Mouse (Mus musculus): ENCODE measurements at regions not wholly inside any gene's neighbourhood (a gene's known extent, or its start where the extent isn't known, plus 50 kb on each side); places are given as distances from the start of the nearest gene placed in this dataset.

DNA sequence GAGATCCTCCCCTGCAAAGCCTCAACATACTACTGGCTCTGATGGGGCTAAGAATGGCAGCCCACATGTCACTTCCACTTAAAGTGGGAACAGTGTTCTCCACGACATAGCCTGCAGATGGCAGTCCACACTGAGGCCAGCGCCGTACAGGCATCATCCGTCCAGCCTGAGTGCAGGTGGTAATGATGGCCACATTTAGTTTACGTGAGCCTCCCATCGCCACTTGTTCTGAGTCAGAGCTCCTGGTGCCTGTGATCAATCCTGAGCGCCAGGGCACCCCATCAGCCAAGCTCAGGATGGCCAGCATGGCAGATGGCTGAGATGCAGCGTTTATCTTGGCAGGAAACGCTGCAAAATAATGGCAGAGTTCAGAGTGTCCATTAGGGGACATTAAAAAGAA is 159.6 kb downstream of the Adgrd1 start:
- WGBS: 58% methylated on average over 9 of the region's 9 CpGs
- peak; percentile 80 for ATAC-seq
- no peaks in the 10 kb centered on the region for H3K4me1 ChIP-seq (ENCODE audit: control insufficient read depth, insufficient read depth, low read depth, low read length)
- H3K4me3 ChIP-seq (ENCODE audit: low read length): no peak overlapping the region
- no peaks in the 10 kb centered on the region for H3K36me3 ChIP-seq (ENCODE audit: control insufficient read depth, insufficient read depth, low read length)
- no peak overlapping the region for H3K9ac ChIP-seq (ENCODE audit: low read depth, low read length)
- H3K27me3 ChIP-seq (replicated peaks; ENCODE audit: control insufficient read depth, insufficient read depth, low read length): no peaks in the 10 kb centered on the region
- H3K4me2 ChIP-seq (ENCODE audit: low read length): no peak overlapping the region
- H3K9me3 ChIP-seq (ENCODE audit: control insufficient read depth, low read length): no peaks in the 10 kb centered on the region
- H3K27ac ChIP-seq (ENCODE audit: low read depth, low read length): no peak overlapping the region

DNA sequence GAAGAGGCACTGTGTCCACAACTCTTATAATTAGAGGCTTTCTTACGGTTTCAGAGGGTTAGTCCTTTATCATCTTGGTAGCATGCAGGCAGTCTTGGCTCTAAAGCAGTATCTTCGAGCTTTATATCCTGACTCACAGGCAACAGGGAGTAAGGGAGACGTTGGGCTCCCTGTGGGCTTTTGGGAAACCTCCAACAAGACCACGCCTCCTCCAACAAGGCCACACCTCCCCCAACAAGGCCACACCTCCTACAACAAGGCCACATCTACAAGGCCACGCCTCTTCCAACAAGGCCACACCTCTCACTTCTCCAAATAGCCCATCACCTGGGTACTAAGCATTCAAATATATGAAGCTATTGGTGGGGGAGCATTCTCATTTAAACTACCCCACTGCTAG is 160.7 kb downstream of the Adgrd1 start:
- Histone ChIP-seq H3K27ac (ENCODE audit: low read depth, low read length) (no peak overlapping the region), H3K27me3 (replicated peaks; ENCODE audit: control insufficient read depth, insufficient read depth, low read length) (no peaks in the 10 kb centered on the region), H3K4me1 (ENCODE audit: control insufficient read depth, insufficient read depth, low read depth, low read length) (no peaks in the 10 kb centered on the region), H3K9me3 (ENCODE audit: control insufficient read depth, low read length) (no peaks in the 10 kb centered on the region), H3K9ac (ENCODE audit: low read depth, low read length) (no peak overlapping the region), H3K4me3 (ENCODE audit: low read length) (no peak overlapping the region), H3K36me3 (ENCODE audit: control insufficient read depth, insufficient read depth, low read length) (no peaks in the 10 kb centered on the region), H3K4me2 (ENCODE audit: low read length) (no peak overlapping the region)
- WGBS: 65% methylated on average over 5 of the region's 5 CpGs
- no peak for ATAC-seq

- no peaks in the 10 kb centered on the region for H3K9me3 ChIP-seq (ENCODE audit: control insufficient read depth, low read length)
- H3K4me2 ChIP-seq (ENCODE audit: low read length): no peak overlapping the region; the same call in 1 of the 2 replicates
- no peak overlapping the region for H3K4me3 ChIP-seq (ENCODE audit: low read length)
- whole genome bisulfite sequencing: 76% methylated on average over 9 of the region's 9 CpGs
- H3K27me3 ChIP-seq (replicated peaks; ENCODE audit: control insufficient read depth, insufficient read depth, low read length): no peaks in the 10 kb centered on the region
- no peak overlapping the region for H3K9ac ChIP-seq (ENCODE audit: low read depth, low read length)
- H3K27ac ChIP-seq (ENCODE audit: low read depth, low read length): no peak overlapping the region
- peaks cover 6% of the 10 kb centered on the region for H3K4me1 ChIP-seq (ENCODE audit: control insufficient read depth, insufficient read depth, low read depth, low read length)
- no peaks in the 10 kb centered on the region for H3K36me3 ChIP-seq (ENCODE audit: control insufficient read depth, insufficient read depth, low read length)
- ATAC-seq: no peak
Observed at GRCm38 (mm10) chr5:129260689-129261088, 164.1 kb downstream of the Adgrd1 start.

- Histone ChIP-seq H3K4me2 (ENCODE audit: low read length) (no peak overlapping the region), H3K9ac (ENCODE audit: low read depth, low read length) (no peak overlapping the region; the same call in 1 of the 2 replicates), H3K9me3 (ENCODE audit: control insufficient read depth, low read length) (no peaks in the 10 kb centered on the region), H3K36me3 (ENCODE audit: control insufficient read depth, insufficient read depth, low read length) (no peaks in the 10 kb centered on the region), H3K4me3 (ENCODE audit: low read length) (no peak overlapping the region), H3K27me3 (replicated peaks; ENCODE audit: control insufficient read depth, insufficient read depth, low read length) (no peaks in the 10 kb centered on the region), H3K27ac (ENCODE audit: low read depth, low read length) (no peak overlapping the region), H3K4me1 (ENCODE audit: control insufficient read depth, insufficient read depth, low read depth, low read length) (peaks cover 6% of the 10 kb centered on the region)
- 26% methylated on average over 9 of the region's 9 CpGs for WGBS
- ATAC-seq: no peak
Observed at GRCm38 (mm10) chr5:129263118-129263517, 166.6 kb downstream of the Adgrd1 start.

GRCm38 (mm10) chr5:129264363-129264762 is 167.8 kb downstream of the Adgrd1 start:
- Histone ChIP-seq H3K4me3 (ENCODE audit: low read length) (no peak overlapping the region), H3K9me3 (ENCODE audit: control insufficient read depth, low read length) (no peaks in the 10 kb centered on the region), H3K4me1 (ENCODE audit: control insufficient read depth, insufficient read depth, low read depth, low read length) (peaks cover 6% of the 10 kb centered on the region), H3K4me2 (ENCODE audit: low read length) (no peak overlapping the region), H3K27ac (ENCODE audit: low read depth, low read length) (no peak overlapping the region), H3K9ac (ENCODE audit: low read depth, low read length) (no peak overlapping the region), H3K27me3 (replicated peaks; ENCODE audit: control insufficient read depth, insufficient read depth, low read length) (no peaks in the 10 kb centered on the region), H3K36me3 (ENCODE audit: control insufficient read depth, insufficient read depth, low read length) (no peaks in the 10 kb centered on the region)
- WGBS: 95% methylated on average over 15 of the region's 15 CpGs
- ATAC-seq: no peak

DNA sequence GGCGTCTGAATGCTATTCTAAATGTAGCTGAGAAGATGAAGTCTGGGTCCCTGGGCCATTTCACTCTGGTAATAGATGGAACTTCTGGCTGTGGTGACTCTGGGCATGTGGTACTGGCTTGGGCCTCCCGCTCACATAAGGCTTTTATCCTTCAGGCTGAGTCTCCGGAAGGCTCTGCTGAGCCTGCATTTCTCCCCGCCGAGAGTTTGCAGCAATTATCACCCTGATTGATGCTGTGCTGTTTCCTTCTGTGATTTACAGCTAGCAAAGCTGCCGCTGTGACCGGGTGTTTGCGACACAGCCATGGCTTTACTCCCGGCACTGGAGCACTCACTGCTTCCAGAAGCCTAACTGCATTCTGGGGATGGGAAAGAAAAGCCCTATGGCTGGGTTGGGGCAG is 171.9 kb downstream of the Adgrd1 start:
- H3K9ac ChIP-seq (ENCODE audit: low read depth, low read length): no peak overlapping the region
- H3K27ac ChIP-seq (ENCODE audit: low read depth, low read length): 0 out of 2 replicates have a peak overlapping the region, but pooled peaks have one; percentile 18
- no peaks in the 10 kb centered on the region for H3K9me3 ChIP-seq (ENCODE audit: control insufficient read depth, low read length)
- no peak overlapping the region for H3K4me3 ChIP-seq (ENCODE audit: low read length)
- H3K4me1 ChIP-seq (ENCODE audit: control insufficient read depth, insufficient read depth, low read depth, low read length): peaks cover 6% of the 10 kb centered on the region; the same call in 1 of the 2 replicates
- no peaks in the 10 kb centered on the region for H3K27me3 ChIP-seq (replicated peaks; ENCODE audit: control insufficient read depth, insufficient read depth, low read length)
- H3K4me2 ChIP-seq (ENCODE audit: low read length): no peak overlapping the region
- peak; percentile 27; the same call in 1 of the 2 replicates for ATAC-seq
- no peaks in the 10 kb centered on the region for H3K36me3 ChIP-seq (ENCODE audit: control insufficient read depth, insufficient read depth, low read length)
- WGBS: 44% methylated on average over 9 of the region's 9 CpGs

DNA sequence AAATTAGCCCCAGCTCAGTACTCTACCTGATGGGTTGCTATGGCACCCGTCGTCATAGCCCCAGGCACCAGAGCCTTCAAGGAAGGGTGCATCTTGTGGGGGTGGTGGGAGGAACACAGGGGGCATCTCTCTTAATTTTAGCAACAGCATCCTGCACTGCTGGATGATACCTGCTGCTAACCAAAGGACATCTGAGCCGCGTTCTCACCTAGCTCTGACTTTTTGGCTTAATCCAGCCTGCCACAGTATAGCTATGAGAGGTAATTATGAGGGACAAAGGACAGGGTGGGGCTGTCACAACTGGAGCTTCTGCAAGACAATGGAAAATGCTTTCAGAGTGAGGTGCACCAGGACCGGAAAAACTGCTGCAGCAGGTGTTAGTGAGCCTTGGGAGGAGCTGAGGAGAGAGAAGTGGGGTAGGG is 173.5 kb downstream of the Adgrd1 start:
- H3K27ac ChIP-seq (ENCODE audit: low read depth, low read length): no peak overlapping the region

GRCm38 (mm10) chr5:129281406-129281805 is 184.9 kb downstream of the Adgrd1 start:
- Histone ChIP-seq H3K27me3 (replicated peaks; ENCODE audit: control insufficient read depth, insufficient read depth, low read length) (no peaks in the 10 kb centered on the region), H3K4me3 (ENCODE audit: low read length) (no peak overlapping the region), H3K9me3 (ENCODE audit: control insufficient read depth, low read length) (no peaks in the 10 kb centered on the region), H3K4me2 (ENCODE audit: low read length) (no peak overlapping the region), H3K4me1 (ENCODE audit: control insufficient read depth, insufficient read depth, low read depth, low read length) (peaks cover 8% of the 10 kb centered on the region), H3K36me3 (ENCODE audit: control insufficient read depth, insufficient read depth, low read length) (no peaks in the 10 kb centered on the region), H3K27ac (ENCODE audit: low read depth, low read length) (no peak overlapping the region), H3K9ac (ENCODE audit: low read depth, low read length) (no peak overlapping the region)
- WGBS: 20% methylated on average over 2 of the region's 2 CpGs
- no peak for ATAC-seq

More for the DNA sequence above, 173.5 kb downstream of the Adgrd1 start:
- ATAC-seq: no peak
- Histone ChIP-seq H3K4me2 (ENCODE audit: low read length) (no peak overlapping the region), H3K9me3 (ENCODE audit: control insufficient read depth, low read length) (no peaks in the 10 kb centered on the region), H3K36me3 (ENCODE audit: control insufficient read depth, insufficient read depth, low read length) (no peaks in the 10 kb centered on the region), H3K9ac (ENCODE audit: low read depth, low read length) (no peak overlapping the region), H3K4me3 (ENCODE audit: low read length) (no peak overlapping the region), H3K4me1 (ENCODE audit: control insufficient read depth, insufficient read depth, low read depth, low read length) (peaks cover 5% of the 10 kb centered on the region; the same call in 1 of the 2 replicates), H3K27me3 (replicated peaks; ENCODE audit: control insufficient read depth, insufficient read depth, low read length) (no peaks in the 10 kb centered on the region)
- WGBS: 26% methylated on average over 5 of the region's 5 CpGs

DNA sequence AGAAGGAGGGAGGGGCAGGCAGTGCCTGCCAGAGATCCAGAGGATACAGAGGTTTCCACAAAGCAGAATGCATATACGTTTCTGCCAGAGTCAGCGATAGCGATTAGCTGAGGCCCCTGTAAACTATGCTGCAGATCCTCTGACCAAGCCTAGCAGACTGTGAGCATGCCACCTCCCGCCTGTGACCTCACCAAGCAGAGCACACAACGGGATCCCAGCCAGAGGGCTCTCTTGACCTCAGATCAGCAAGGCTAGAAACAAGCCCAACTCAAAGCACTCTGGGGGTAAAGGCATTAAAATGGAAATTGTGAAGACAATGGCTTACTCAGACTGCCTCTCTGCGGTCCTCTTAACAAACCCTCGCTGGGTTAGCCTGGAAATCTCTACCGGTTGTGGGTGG is 185.6 kb downstream of the Adgrd1 start:
- 6% methylated on average over 8 of the region's 8 CpGs for WGBS
- H3K9ac ChIP-seq (ENCODE audit: low read depth, low read length): no peak overlapping the region
- peak; percentile 52; the same call in 1 of the 2 replicates for ATAC-seq
- no peak overlapping the region for H3K4me3 ChIP-seq (ENCODE audit: low read length)
- H3K27me3 ChIP-seq (replicated peaks; ENCODE audit: control insufficient read depth, insufficient read depth, low read length): no peaks in the 10 kb centered on the region
- H3K27ac ChIP-seq (ENCODE audit: low read depth, low read length): peak overlapping the region; percentile 1; the same call in 1 of the 2 replicates
- no peaks in the 10 kb centered on the region for H3K9me3 ChIP-seq (ENCODE audit: control insufficient read depth, low read length)
- peaks cover 8% of the 10 kb centered on the region for H3K4me1 ChIP-seq (ENCODE audit: control insufficient read depth, insufficient read depth, low read depth, low read length)
- H3K36me3 ChIP-seq (ENCODE audit: control insufficient read depth, insufficient read depth, low read length): no peaks in the 10 kb centered on the region
- no peak overlapping the region for H3K4me2 ChIP-seq (ENCODE audit: low read length)

GRCm38 (mm10) chr5:129282826-129283225 is 186.3 kb downstream of the Adgrd1 start:
- H3K4me1 ChIP-seq (ENCODE audit: control insufficient read depth, insufficient read depth, low read depth, low read length): peaks cover 8% of the 10 kb centered on the region
- no peak overlapping the region for H3K4me3 ChIP-seq (ENCODE audit: low read length)
- 14% methylated on average over 5 of the region's 5 CpGs for WGBS
- no peak overlapping the region for H3K4me2 ChIP-seq (ENCODE audit: low read length)
- H3K36me3 ChIP-seq (ENCODE audit: control insufficient read depth, insufficient read depth, low read length): no peaks in the 10 kb centered on the region
- H3K9ac ChIP-seq (ENCODE audit: low read depth, low read length): no peak overlapping the region
- H3K9me3 ChIP-seq (ENCODE audit: control insufficient read depth, low read length): no peaks in the 10 kb centered on the region
- ATAC-seq: no peak
- H3K27me3 ChIP-seq (replicated peaks; ENCODE audit: control insufficient read depth, insufficient read depth, low read length): no peaks in the 10 kb centered on the region
- H3K27ac ChIP-seq (ENCODE audit: low read depth, low read length): no peak overlapping the region
